In genomic region chr11:83850586-83851272, GRCm38 (mm10) we compare ENCODE assay signal across 9 mouse cellular contexts. TPM values are rescaled to one million over a fixed set of nuclear protein-coding genes. Genes with fewer than 3 reads are reported as not detected.
DNase-seq lines count a peak whose midpoint lies in the region; ATAC-seq and TF ChIP-seq lines count a peak whose summit lies in the region.
"Had no signal": no experiment of that assay in that cellular context is flagged by ENCODE, and none has a peak within 500 bp of the region (broad histone marks: within the 10 kb centered on the region; RNA-seq: fewer than 3 reads in every experiment).

No protein-coding gene starts in this region.

- ATAC-seq in Patski: peak; percentile 37
- ATAC-seq in kidney, postnatal 0 days (replicated peaks; ENCODE audit: low FRiP score, low read depth): peak; percentile 65
- ATAC-seq in lung, postnatal 0 days: peak; percentile 40

- peak overlapping the region; percentile 49 for H3K4me2 ChIP-seq in kidney, postnatal 0 days (ENCODE audit: low read length)
- H3K4me2 ChIP-seq in lung, postnatal 0 days (replicated peaks; ENCODE audit: low read depth, low read length): peak overlapping the region; percentile 62

- DNase-seq in embryo, embryonic 10.5 days (ENCODE audit: low spot score): peak; percentile 34
- DNase-seq in embryo, embryonic 10 days (ENCODE audit: low spot score): no peak
- peak; percentile 86 for DNase-seq in Patski (ENCODE audit: low read depth, low spot score)
- DNase-seq in kidney, postnatal 0 days (ENCODE audit: low spot score): peak; percentile 60
- peak; percentile 54 for DNase-seq in lung, postnatal 0 days (ENCODE audit: low spot score)
- no peak for DNase-seq in right cerebral cortex, adult 2 months (ENCODE audit: low spot score in 2 of 2)
- DNase-seq in T-cell, adult 2 months (ENCODE audit: low spot score): no peak
- DNase-seq in left cerebral cortex, postnatal 36 days (ENCODE audit: low spot score in 2 of 2): no peak

- POLR2A ChIA-PET in Patski (lab: Charles Lee): interaction anchor here (0.6 to 11.1 kb wide), 15 partner anchors 23 to 117 kb away, joined by 3 to 128 read pairs (median 5); no protein-coding TSS in a partner anchor

- no peaks in the 10 kb centered on the region for H3K4me1 ChIP-seq in kidney, postnatal 0 days (replicated peaks; ENCODE audit: insufficient read depth, low read length)
- H3K4me1 ChIP-seq in lung, postnatal 0 days (ENCODE audit: insufficient read depth, low read depth, low read length): no peaks in the 10 kb centered on the region

- no peaks in the 10 kb centered on the region for H3K36me3 ChIP-seq in kidney, postnatal 0 days (ENCODE audit: insufficient read depth, low read length)
- no peaks in the 10 kb centered on the region for H3K36me3 ChIP-seq in lung, postnatal 0 days (ENCODE audit: insufficient read depth, low read length)

- TF ChIP-seq CTCF in Patski (IDR thresholded peaks at IDR 0.05): no peak
- no peak for TF ChIP-seq CTCF in kidney, postnatal 0 days (IDR thresholded peaks at IDR 0.05; ENCODE audit: low read depth)
- TF ChIP-seq CTCF in lung, postnatal 0 days (IDR thresholded peaks at IDR 0.05): no peak

- intact Hi-C loops in left cerebral cortex, postnatal 36 days (cut with DNase I): loop anchor here (5.0 to 10.0 kb wide), 3 partner anchors 92 to 1984 kb away; partner anchors contain the start of genes Ddx52 and Tbx2

- WGBS in kidney, postnatal 0 days: 2% methylated on average over 24 of the region's 24 CpGs
- WGBS in lung, postnatal 0 days: 3% methylated on average over 24 of the region's 24 CpGs

- H3K27me3 ChIP-seq in Patski: no peaks in the 10 kb centered on the region
- H3K27me3 ChIP-seq in kidney, postnatal 0 days (ENCODE audit: insufficient read depth, low read length): peaks cover 16% of the 10 kb centered on the region; the same call in 1 of the 2 replicates
- peaks cover 26% of the 10 kb centered on the region; the same call in 1 of the 2 replicates for H3K27me3 ChIP-seq in lung, postnatal 0 days (replicated peaks; ENCODE audit: insufficient read depth, low read length)

- no peaks in the 10 kb centered on the region for H3K9me3 ChIP-seq in kidney, postnatal 0 days (replicated peaks; ENCODE audit: low read length)
- H3K9me3 ChIP-seq in lung, postnatal 0 days (ENCODE audit: low read length): no peaks in the 10 kb centered on the region

- H3K4me3 ChIP-seq in kidney, postnatal 0 days (replicated peaks; ENCODE audit: low read depth, low read length): peak overlapping the region; percentile 65
- H3K4me3 ChIP-seq in lung, postnatal 0 days (ENCODE audit: low read depth, low read length): peak overlapping the region; percentile 45

- H3K27ac ChIP-seq in kidney, postnatal 0 days: peak overlapping the region; percentile 95
- H3K27ac ChIP-seq in lung, postnatal 0 days (ENCODE audit: low read length): peak overlapping the region; percentile 92

- H3K9ac ChIP-seq in kidney, postnatal 0 days (ENCODE audit: low read depth, low read length): peak overlapping the region; percentile 88
- H3K9ac ChIP-seq in lung, postnatal 0 days (replicated peaks; ENCODE audit: low read depth): peak overlapping the region; percentile 58

- in situ Hi-C loops in Patski (cut with MboI; ENCODE audit: low pct_unique_long_range_greater_than_20kb): loop anchor here (5.0 kb wide), 3 partner anchors 33 to 87 kb away; no protein-coding TSS in a partner anchor

- CTCF ChIA-PET in Patski (lab: Charles Lee): interaction anchor here (0.9 to 9.5 kb wide), 7 partner anchors 18 to 76 kb away, joined by 3 to 78 read pairs (median 4); no protein-coding TSS in a partner anchor

- no peak for TF ChIP-seq EP300 in lung, postnatal 0 days (IDR thresholded peaks at IDR 0.05)

RNA-seq across cellular contexts. Expression of gene Hnf1b, which starts 0.9 kb away (rescaled TPM):
- 167 TPM for polyA plus RNA-seq in Patski (2021)
- 88.8 and 92.6 TPM in 2 replicates for polyA plus RNA-seq in kidney, postnatal 0 days (2015; fragmentation: Nextera tagmentation; extraction: Ambion mirVana)
- 9.0 and 11.4 TPM in 2 replicates for polyA plus RNA-seq in lung, postnatal 0 days (2015; fragmentation: Nextera tagmentation; extraction: Ambion mirVana)
- total RNA-seq in left cerebral cortex, postnatal 36 days (2021): under 1 TPM; 0.23 to 0.47 TPM
- polyA plus RNA-seq: thymus, postnatal 0 days had no signal

Comparison
In these comparisons a context has a peak if more than half of its experiments do, and no peak if none do; other contexts are left out.
1. DNase-seq: peak in embryo, embryonic 10.5 days (single experiment), Patski (single experiment), kidney, postnatal 0 days (single experiment) and lung, postnatal 0 days (single experiment); none in embryo, embryonic 10 days (single experiment), right cerebral cortex, adult 2 months (0 of 2), T-cell, adult 2 months (single experiment) and left cerebral cortex, postnatal 36 days (0 of 2).
2. Peak in every context shown above with its lines, with median percentiles within 50 percentile points of each other: ATAC-seq.